Mouse (Mus musculus): ENCODE measurements around the gene Ctdspl. TPM values are rescaled to one million over a fixed set of nuclear protein-coding genes. Genes with fewer than 3 reads are reported as not detected.

The Ctdspl gene
- under 1 TPM; 0.62 to 0.75 TPM for polyA plus RNA-seq (2017; shearing (Covaris generic))

DNA sequence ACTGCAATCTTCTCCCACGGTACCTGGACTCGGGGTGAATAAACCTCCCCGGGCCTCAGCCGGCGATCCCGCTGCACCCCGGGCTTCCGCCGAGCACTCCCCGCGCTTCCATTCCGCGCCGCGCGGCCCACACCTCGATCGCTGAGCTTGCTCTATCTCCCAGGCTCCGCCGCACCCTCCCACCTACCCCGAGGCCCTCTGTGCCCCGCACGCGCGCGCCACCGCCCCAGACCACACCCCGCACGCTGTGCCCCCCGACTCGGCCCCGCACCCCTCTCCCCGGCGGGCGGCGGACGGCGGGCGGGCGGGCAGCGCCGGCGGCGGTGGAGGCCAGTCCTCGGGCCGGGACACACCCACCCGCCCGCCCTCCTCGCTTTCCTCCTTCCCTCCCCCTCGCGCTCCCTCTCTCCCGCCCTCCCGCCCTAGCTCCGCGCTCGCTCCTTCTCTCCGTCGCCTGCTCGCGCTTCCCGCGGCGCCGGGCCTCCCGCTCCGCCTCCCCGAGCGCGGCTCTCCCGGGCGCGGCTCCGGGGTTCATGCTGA lies at the start of gene Ctdspl:
Gene Ctdspl, plus strand, starts transcription at position 343 of the 540 bp plus-strand sequence.
- ATAC-seq, result peak; percentile 27

DNA sequence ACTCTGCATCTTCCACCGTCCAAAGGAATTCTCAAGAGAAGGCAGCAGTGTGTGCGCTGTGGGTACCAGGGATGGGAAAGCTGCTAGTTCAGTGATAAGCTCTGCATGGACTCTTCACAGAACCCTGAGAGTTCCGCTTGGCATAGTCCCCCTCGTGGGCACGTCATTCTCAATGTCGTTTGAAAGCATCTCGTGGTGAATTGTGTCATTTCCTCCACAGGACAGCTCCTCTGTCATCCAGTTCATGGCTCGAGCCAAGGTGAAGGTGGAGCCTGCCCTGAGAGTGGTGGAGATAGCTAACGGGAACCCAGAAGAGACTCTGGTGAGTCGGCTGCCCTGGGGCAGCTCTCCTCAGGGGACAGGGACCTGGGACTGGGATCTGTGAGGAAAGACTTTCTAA lies 49.4 kb upstream of the Ctdspl start:
- ATAC-seq, result no peak

GRCm38 (mm10) chr9:118877365-118878008 lies 48.8 kb upstream of the Ctdspl start:
- no peak for ATAC-seq

DNA sequence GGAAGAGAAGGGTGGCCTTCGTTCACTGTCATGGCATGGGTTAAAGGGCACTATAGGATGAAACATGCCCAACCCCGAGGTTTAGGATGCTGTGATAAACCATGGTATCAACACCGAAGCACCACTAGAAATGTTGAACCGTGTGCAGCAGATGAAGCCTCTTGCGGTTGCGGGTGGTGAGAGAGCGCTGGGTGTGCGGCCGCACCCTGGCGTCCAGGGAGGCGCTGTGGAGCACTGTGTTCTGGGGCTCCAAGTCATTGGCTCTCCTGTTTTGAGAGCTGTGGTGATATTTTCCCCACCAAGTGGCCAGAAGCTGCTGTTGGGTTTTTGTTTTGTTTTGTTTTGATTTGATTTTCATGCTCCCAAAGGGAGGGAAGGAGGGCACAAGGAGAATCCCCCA lies 47.7 kb upstream of the Ctdspl start:
- ATAC-seq, result no peak

- no peak for ATAC-seq
These were observed 44.8 kb upstream of the Ctdspl start for GRCm38 (mm10) chr9:118881281-118881945.

GRCm38 (mm10) chr9:118881946-118882284 lies 44.3 kb upstream of the Ctdspl start:
- ATAC-seq, result no peak

GRCm38 (mm10) chr9:118883150-118883549 lies 43.1 kb upstream of the Ctdspl start:
- no peak for ATAC-seq

GRCm38 (mm10) chr9:118885785-118886184 lies 40.5 kb upstream of the Ctdspl start:
- ATAC-seq, result no peak

DNA sequence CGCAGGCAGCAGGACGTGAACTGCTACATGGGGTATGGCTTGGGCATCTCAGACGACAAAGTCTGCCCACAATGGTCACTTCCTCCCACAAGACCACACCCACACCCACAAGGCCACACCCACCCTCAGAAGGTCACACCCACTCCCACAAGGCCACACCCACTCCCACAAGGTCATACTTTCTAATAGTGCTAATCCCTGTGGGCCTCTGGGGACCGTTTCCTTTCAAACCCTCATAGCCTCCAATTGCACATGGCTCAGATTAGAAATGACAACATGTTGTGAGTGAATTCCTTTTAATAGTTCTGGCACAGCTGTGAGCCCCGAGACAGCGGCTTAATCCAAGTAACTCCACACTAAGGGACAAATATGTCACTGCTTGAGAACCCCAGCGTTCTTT lies 39.1 kb upstream of the Ctdspl start:
- no peak for ATAC-seq

DNA sequence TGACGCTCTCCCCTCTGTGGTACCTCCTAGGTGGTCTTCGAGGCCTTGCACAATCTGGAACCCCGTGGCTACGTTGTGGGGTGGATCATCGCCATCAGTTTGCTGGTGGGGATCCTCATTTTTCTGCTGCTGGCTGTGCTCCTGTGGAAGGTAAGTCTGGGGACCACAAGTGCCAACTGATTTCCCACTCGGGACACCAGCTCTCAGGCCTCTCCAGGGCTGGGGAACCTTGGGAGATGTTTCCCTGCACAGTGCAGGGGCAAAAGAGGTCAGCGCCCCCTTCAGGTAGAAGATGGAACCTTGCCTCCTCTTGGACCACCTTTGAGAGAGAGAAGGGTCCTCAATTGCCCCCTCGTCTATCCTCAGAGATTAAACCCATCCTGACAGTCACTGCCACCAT lies 38.5 kb upstream of the Ctdspl start:
- no peak for ATAC-seq

DNA sequence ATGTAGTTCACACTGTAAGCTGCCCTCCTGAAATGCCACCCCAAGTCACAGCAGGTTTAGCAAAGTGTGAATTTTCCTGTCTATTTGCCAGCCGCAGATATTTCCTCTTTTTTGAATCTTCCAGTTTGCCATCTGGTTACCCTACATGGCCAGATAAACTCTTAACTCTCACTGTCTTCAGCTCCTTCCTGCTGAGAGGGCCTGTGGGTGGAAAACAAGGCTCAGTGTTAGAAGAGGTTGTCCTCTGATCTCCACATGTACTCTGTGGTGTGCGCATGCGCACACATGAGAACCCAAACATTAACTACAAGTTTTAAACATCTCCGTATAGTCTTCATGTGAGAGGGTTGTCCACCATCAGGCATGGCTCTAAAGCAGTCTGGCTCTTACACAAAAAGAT lies 36.1 kb upstream of the Ctdspl start:
- peak; percentile 43 for ATAC-seq

GRCm38 (mm10) chr9:118890645-118891044 lies 35.6 kb upstream of the Ctdspl start:
- ATAC-seq, result no peak

DNA sequence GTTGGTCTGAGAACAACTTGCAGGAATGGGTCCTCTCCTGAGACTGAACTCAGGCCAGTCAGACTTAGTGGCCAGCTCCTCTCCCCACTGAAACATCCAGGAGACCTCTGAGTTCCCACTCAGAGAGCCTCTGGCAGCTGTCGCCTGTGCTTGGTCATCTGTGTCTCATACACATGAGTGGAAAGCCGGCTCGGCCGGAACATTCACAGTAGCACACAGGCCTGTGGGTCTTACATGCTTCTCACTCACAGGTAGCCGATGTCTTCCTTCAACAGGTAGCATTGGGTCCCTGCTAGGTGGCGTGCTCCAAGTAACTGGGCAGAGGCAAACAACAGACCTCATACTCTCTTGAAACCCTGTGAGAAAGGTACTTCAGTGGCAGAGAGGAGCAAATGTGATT lies 35.2 kb upstream of the Ctdspl start:
- no peak for ATAC-seq

DNA sequence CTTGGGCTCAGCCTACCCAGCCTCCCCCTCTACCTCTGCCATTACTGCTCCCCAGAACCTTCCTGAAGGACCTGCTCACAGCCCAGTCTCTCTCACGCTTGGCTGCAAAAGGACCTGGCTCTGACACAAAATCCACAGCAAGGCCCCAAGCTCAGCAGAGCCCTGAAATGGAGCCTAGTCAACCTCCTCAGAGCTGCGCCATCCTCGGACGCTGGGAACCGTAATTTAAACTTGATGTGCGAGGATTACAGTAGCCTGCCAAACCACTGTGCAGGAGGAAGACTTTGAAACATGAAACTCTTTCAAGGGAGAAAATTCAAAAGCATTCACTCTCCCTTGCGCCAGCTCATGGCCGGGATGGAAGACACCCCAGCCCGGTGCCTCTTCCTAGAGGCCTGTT lies 34.7 kb upstream of the Ctdspl start:
- ATAC-seq, result no peak

GRCm38 (mm10) chr9:118895101-118895500 lies 31.2 kb upstream of the Ctdspl start:
- ATAC-seq, result no peak

GRCm38 (mm10) chr9:118900677-118901076 lies 25.6 kb upstream of the Ctdspl start:
- no peak for ATAC-seq

- ATAC-seq, result no peak
These were observed 24.3 kb upstream of the Ctdspl start for GRCm38 (mm10) chr9:118901917-118902316.

DNA sequence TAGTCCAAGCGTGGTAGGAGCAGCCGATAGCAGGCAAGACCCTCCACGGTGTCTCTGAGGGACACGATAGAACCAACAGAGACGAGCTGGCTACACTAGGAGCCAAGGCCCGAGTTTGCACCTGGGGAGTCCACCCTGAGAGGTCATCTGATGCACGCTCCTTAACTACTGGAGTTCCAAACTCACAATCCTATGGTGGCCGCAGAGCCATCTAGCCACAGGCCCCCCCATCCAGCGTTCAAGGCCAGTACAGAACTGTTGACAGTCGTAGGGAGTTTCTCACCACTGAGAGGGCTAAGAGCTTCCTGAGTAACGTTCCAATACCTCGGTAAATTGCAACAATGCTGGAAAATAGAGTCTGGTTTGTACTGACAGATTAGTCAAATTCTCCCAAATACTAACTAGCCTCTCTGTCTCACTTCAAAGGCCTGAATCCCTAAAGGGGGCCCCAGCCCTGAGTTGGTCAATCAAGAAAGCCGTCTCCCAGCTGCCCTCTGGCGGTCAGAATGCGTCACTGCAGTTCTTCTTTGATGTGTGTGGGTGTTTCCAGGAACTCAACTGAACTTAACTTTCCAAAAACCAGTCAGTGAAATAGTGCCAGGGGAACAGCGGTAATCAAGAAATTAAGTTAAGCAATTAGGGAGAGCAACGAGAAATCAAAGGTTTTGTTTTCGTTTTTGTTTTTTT lies 18.2 kb upstream of the Ctdspl start:
- peak; percentile 68 for ATAC-seq

- no peak for ATAC-seq
These were observed 13.2 kb upstream of the Ctdspl start for GRCm38 (mm10) chr9:118913048-118913447.

- no peak for ATAC-seq
These were observed 12.6 kb upstream of the Ctdspl start for GRCm38 (mm10) chr9:118913613-118914012.

GRCm38 (mm10) chr9:118914589-118914988 lies 11.7 kb upstream of the Ctdspl start:
- ATAC-seq, result no peak

- ATAC-seq, result no peak
These were observed 11.0 kb upstream of the Ctdspl start for GRCm38 (mm10) chr9:118915290-118915689.

DNA sequence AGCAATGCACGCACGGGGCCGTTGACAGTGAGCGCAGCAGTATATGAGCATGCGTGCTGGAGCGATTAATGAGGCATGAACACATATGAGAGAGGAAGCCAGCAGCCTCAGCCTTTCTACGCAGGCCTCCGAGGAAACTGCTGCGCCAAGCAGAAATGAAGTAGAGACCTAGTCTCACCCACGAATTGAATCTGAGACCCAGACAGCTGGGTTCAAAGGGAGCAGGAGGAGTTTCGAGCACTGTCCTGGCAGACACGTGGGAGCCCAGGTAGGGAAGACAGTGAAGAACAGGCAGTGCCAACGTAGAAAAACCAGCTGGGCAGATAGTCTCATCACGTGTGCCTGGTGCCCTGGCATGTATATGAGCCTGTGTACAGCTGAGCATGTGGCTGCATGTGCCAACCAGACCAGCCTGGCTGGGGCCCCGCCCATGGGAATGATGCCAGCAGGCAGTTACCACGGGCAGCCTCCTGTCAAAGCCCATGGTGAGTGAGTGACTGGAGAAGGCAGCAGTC lies 6.5 kb upstream of the Ctdspl start:
- no peak for ATAC-seq
